Mouse (Mus musculus): ENCODE measurements around the gene Rhoc. TPM values are rescaled to one million over a fixed set of nuclear protein-coding genes. Genes with fewer than 3 reads are reported as not detected.

The Rhoc gene
- total and polyA plus RNA-seq, 3 experiments, result 0.21 TPM; not detected in 2

DNA sequence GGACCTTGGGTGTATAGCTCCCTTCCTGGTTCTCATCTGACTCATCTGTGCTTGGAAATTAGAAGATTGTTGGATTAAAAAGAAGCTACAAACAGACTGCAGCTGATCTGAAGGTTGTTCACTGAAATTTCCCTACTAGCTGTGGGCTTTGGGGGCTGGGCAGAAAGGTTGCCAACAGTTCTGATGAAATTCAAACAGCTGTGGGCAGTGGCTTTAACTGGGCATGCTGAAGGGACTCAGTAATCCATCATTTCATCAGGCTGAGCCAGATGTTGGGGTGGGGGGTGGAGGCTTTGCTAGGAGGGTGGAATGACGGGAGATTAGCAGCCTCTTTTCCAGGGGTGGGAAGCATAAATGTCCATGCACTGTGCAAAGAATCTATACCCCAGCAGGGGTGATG is 45.0 kb upstream of the Rhoc start:
- no peak overlapping the region for H3K4me3 ChIP-seq (ENCODE audit: control insufficient read depth in 1 of 2, insufficient read depth in 1 of 2, low read depth in 2 of 2, low read length in 2 of 2)
- H3K9me3 ChIP-seq (replicated peaks; ENCODE audit: insufficient read depth, low read length), result no peaks in the 10 kb centered on the region
- DNase-seq (ENCODE audit: low read depth, low spot score), result no peak
- H3K4me1 ChIP-seq (ENCODE audit: control insufficient read depth in 1 of 2, insufficient read depth in 2 of 2, low read length in 2 of 2), result no peaks in the 10 kb centered on the region
- peaks cover 9 to 15% of the 10 kb centered on the region in 2 experiments for H3K27me3 ChIP-seq (ENCODE audit: control insufficient read depth in 1 of 2, insufficient read depth in 2 of 2, low read length in 2 of 2)
- H3K79me2 ChIP-seq (ENCODE audit: control insufficient read depth, insufficient read depth, low read length, poor library complexity), result no peaks in the 10 kb centered on the region
- H3K36me3 ChIP-seq (ENCODE audit: control insufficient read depth in 1 of 2, insufficient read depth in 2 of 2, low read length in 2 of 2), result no peaks in the 10 kb centered on the region
- no peak for TF ChIP-seq USF1 (IDR thresholded peaks at IDR 0.05; ENCODE audit: low read depth, low read length)
- no peak for TF ChIP-seq RAD21 (IDR thresholded peaks at IDR 0.05; ENCODE audit: low read depth, low read length)
- no peak for TF ChIP-seq BHLHE40 (IDR thresholded peaks at IDR 0.05; ENCODE audit: borderline replicate concordance, low read depth, low read length)
- TF ChIP-seq ETS1 (IDR thresholded peaks at IDR 0.05; ENCODE audit: low read depth, low read length), result no peak
- no peak for TF ChIP-seq JUND (IDR thresholded peaks at IDR 0.05; ENCODE audit: low read depth, low read length)
- TF ChIP-seq TCF12 (IDR thresholded peaks at IDR 0.05; ENCODE audit: low read depth, low read length), result no peak
- no peak for TF ChIP-seq MEF2A (IDR thresholded peaks at IDR 0.05; ENCODE audit: extremely low read depth, insufficient replicate concordance, low read depth, low read length, poor library complexity, severe bottlenecking)
- no peak for TF ChIP-seq ZKSCAN1 (IDR thresholded peaks at IDR 0.05; ENCODE audit: low read depth, low read length)
- no peak for TF ChIP-seq CHD1 (IDR thresholded peaks at IDR 0.05; ENCODE audit: low read depth, low read length)
- no peak for TF ChIP-seq UBTF (IDR thresholded peaks at IDR 0.05; ENCODE audit: borderline replicate concordance, insufficient read depth, low read depth, low read length)
- no peak for TF ChIP-seq SIN3A (IDR thresholded peaks at IDR 0.05; ENCODE audit: low read length)
- TF ChIP-seq MYB (IDR thresholded peaks at IDR 0.05; ENCODE audit: low read depth, low read length), result no peak
- TF ChIP-seq POLR2AphosphoS2 (IDR thresholded peaks at IDR 0.05; ENCODE audit: low read length), result no peak
- TF ChIP-seq RCOR1 (IDR thresholded peaks at IDR 0.05; ENCODE audit: low read depth, low read length), result no peak
- TF ChIP-seq MAZ (IDR thresholded peaks at IDR 0.05; ENCODE audit: low read depth, low read length), result no peak
- TF ChIP-seq USF2 (IDR thresholded peaks at IDR 0.05; ENCODE audit: borderline replicate concordance in 1 of 2, insufficient read depth in 1 of 2, low read depth in 1 of 2, low read length in 2 of 2), result no peak
- no peak for TF ChIP-seq TBP (IDR thresholded peaks at IDR 0.05; ENCODE audit: low read depth, low read length)
- no peak overlapping the region for H3K9ac ChIP-seq (ENCODE audit: control insufficient read depth, low read depth, low read length, poor library complexity, severe bottlenecking)
- no peak overlapping the region for H3K27ac ChIP-seq (ENCODE audit: control insufficient read depth, low read depth, low read length)

DNA sequence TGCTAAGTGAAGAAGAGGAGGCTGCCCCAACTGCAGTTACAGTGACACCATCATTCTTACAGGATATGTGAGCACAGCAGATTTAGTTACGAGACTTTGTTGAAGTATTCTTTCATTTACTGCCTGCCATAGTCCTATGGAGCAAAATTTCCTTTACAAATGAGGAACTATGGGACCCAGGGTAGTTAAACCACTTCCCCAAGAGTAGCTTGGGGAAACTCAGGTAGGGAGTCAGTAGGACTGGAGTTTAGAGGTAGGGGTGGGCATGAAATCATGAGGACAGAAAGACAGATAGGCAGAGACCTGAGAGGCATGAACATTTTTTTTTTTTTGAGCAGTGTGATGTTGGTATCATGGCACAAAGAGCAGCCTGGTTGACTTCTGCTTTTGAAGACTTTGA is 44.3 kb upstream of the Rhoc start:
- Histone ChIP-seq H3K79me2 (ENCODE audit: control insufficient read depth, insufficient read depth, low read length, poor library complexity) (no peaks in the 10 kb centered on the region), H3K27ac (ENCODE audit: control insufficient read depth, low read depth, low read length) (no peak overlapping the region), H3K4me3 (ENCODE audit: control insufficient read depth in 1 of 2, insufficient read depth in 1 of 2, low read depth in 2 of 2, low read length in 2 of 2) (no peak overlapping the region), H3K36me3 (ENCODE audit: control insufficient read depth in 1 of 2, insufficient read depth in 2 of 2, low read length in 2 of 2) (no peaks in the 10 kb centered on the region), H3K9ac (ENCODE audit: control insufficient read depth, low read depth, low read length, poor library complexity, severe bottlenecking) (no peak overlapping the region), H3K27me3 (ENCODE audit: control insufficient read depth in 1 of 2, insufficient read depth in 2 of 2, low read length in 2 of 2) (peaks cover 10 to 15% of the 10 kb centered on the region in 2 experiments), H3K4me1 (ENCODE audit: control insufficient read depth in 1 of 2, insufficient read depth in 2 of 2, low read length in 2 of 2) (no peaks in the 10 kb centered on the region), H3K9me3 (replicated peaks; ENCODE audit: insufficient read depth, low read length) (no peaks in the 10 kb centered on the region)
- no peak for TF ChIP-seq TCF12 (IDR thresholded peaks at IDR 0.05; ENCODE audit: low read depth, low read length)
- TF ChIP-seq ZC3H11A (IDR thresholded peaks at IDR 0.05; ENCODE audit: low read depth, low read length), result no peak
- TF ChIP-seq CTCF (IDR thresholded peaks at IDR 0.05 in 2 of 3, conservative IDR thresholded peaks at IDR 0.05 in 1 of 3; ENCODE audit: control insufficient read depth in 1 of 3, insufficient read depth in 1 of 3, low read depth in 2 of 3, low read length in 3 of 3, poor library complexity in 1 of 3, severe bottlenecking in 1 of 3), result no peak
- TF ChIP-seq UBTF (IDR thresholded peaks at IDR 0.05; ENCODE audit: borderline replicate concordance, insufficient read depth, low read depth, low read length), result no peak
- no peak for TF ChIP-seq JUND (IDR thresholded peaks at IDR 0.05; ENCODE audit: low read depth, low read length)
- TF ChIP-seq MXI1 (IDR thresholded peaks at IDR 0.05; ENCODE audit: low read depth, low read length), result no peak
- TF ChIP-seq CHD2 (IDR thresholded peaks at IDR 0.05; ENCODE audit: low read length), result no peak
- no peak for TF ChIP-seq GATA1 (IDR thresholded peaks at IDR 0.05; ENCODE audit: low read depth, low read length)
- no peak for TF ChIP-seq RAD21 (IDR thresholded peaks at IDR 0.05; ENCODE audit: low read depth, low read length)
- no peak for TF ChIP-seq NRF1 (IDR thresholded peaks at IDR 0.05; ENCODE audit: insufficient read depth, low read depth, low read length, poor library complexity, severe bottlenecking)
- no peak for TF ChIP-seq MAFK (IDR thresholded peaks at IDR 0.05; ENCODE audit: borderline replicate concordance, low read depth, low read length)
- no peak for TF ChIP-seq ZNF384 (IDR thresholded peaks at IDR 0.05; ENCODE audit: low read depth, low read length)
- TF ChIP-seq ZMIZ1 (IDR thresholded peaks at IDR 0.05; ENCODE audit: low read depth, low read length), result no peak
- TF ChIP-seq MEF2A (IDR thresholded peaks at IDR 0.05; ENCODE audit: extremely low read depth, insufficient replicate concordance, low read depth, low read length, poor library complexity, severe bottlenecking), result no peak
- no peak for TF ChIP-seq MAX (IDR thresholded peaks at IDR 0.05; ENCODE audit: low read length)
- no peak for TF ChIP-seq TBP (IDR thresholded peaks at IDR 0.05; ENCODE audit: low read depth, low read length)
- TF ChIP-seq POLR2A (IDR thresholded peaks at IDR 0.05; ENCODE audit: control insufficient read depth in 1 of 2, insufficient read depth in 1 of 2, low read depth in 1 of 2, low read length in 2 of 2, poor library complexity in 1 of 2), result no peak
- no peak for TF ChIP-seq ZKSCAN1 (IDR thresholded peaks at IDR 0.05; ENCODE audit: low read depth, low read length)
- TF ChIP-seq ETS1 (IDR thresholded peaks at IDR 0.05; ENCODE audit: low read depth, low read length), result no peak
- no peak for DNase-seq (ENCODE audit: low read depth, low spot score)

Data from MEL (cell line).